Mouse (Mus musculus) megakaryocyte, embryonic 14.5 days (primary cell): ENCODE measurements around the gene Sbk1. TPM values are rescaled to one million over a fixed set of nuclear protein-coding genes. Genes with fewer than 3 reads are reported as not detected.

Experiments
- H3K27me3 ChIP-seq: replicated peaks from 2 replicates; pipeline ENCODE3; 2012; ENCODE audit warnings: inconsistent platforms
- H3K36me3 ChIP-seq: replicated peaks from 2 replicates; pipeline ENCODE3; 2012; ENCODE audit warnings: low read length, inconsistent platforms, mixed read lengths
- H3K4me1 ChIP-seq: 2 replicates; pipeline ENCODE4 v1.6.1; 2012; ENCODE audit warnings: inconsistent platforms
- H3K4me3 ChIP-seq: replicated peaks from 2 replicates; pipeline ENCODE3; 2012; ENCODE audit warnings: moderate library complexity, mild to moderate bottlenecking, inconsistent platforms
- H3K9me3 ChIP-seq: 2 replicates; pipeline ENCODE4 v1.6.1; 2012; ENCODE audit warnings: inconsistent platforms
- FLI1 ChIP-seq: IDR thresholded peaks from 2 replicates; pipeline ENCODE4 v1.6.1; 2012; ENCODE audit warnings: low read length, inconsistent platforms, mixed read lengths
- GATA1 ChIP-seq: IDR thresholded peaks from 3 replicates; pipeline ENCODE4 v1.6.1; 2012; ENCODE audit warnings: mixed read lengths, low read length, inconsistent platforms, borderline replicate concordance
- polyA plus RNA-seq: library from polyadenylated mRNA; stranded (reverse); fragments of >175 nt; gene quantifications from 2 replicates; pipeline ENCODE4 v1.2.3, GENCODE M21; 2012; ENCODE audit warnings: low replicate concordance; ENCODE audit not compliant: insufficient read depth

Gene Sbk1
- polyA plus RNA-seq, 1 experiment, result 1.4 TPM

DNA sequence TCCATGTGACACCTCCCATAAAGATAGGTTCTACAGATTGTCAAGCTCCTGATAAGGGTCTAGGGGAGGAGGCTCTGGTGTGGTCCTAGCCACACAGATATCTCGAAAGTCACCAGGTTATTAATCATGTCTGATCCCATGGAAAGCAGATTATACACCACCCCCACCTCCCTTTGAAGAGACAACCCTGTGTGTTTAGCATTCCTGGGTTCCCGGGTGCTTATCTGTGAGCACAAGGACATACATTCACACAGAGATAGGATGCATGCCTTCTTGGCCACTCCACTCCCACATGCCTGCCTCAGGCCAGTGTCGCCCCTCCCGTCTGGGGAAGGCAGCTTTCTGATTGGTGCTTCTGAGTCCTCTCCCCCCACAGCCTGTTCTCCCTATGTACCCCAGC is 10.6 kb upstream of the Sbk1 start:
- H3K4me3 ChIP-seq, result no peak overlapping the region
- no peak for TF ChIP-seq FLI1
- no peak for TF ChIP-seq GATA1
- H3K4me1 ChIP-seq, result peaks cover 18% of the 10 kb centered on the region
- H3K27me3 ChIP-seq, result peaks cover 64% of the 10 kb centered on the region
- peaks cover 4% of the 10 kb centered on the region; the same call in 1 of the 2 replicates for H3K9me3 ChIP-seq
- H3K36me3 ChIP-seq, result no peaks in the 10 kb centered on the region

DNA sequence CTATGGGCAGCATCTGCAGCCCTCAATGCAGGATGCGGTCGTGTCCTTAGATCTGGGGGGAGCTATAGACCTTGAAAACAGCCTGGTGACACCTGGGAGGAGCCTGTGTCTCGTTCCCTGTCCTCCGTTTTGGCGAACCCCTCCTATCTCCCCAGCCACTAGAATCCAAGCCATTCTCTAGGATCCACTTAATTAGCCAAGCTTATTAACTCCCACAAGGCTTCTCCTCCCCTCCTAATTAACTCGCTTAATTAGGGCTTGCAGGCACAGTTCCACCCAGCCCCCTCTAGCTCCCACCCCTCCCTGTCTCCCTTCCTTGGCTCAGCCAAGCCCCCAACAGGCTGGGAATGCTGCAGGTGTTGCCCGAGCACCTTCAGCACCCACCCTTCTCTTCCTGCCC is 8.5 kb upstream of the Sbk1 start:
- H3K4me1 ChIP-seq, result peaks cover 18% of the 10 kb centered on the region
- peaks cover 83% of the 10 kb centered on the region for H3K27me3 ChIP-seq
- no peak for TF ChIP-seq GATA1
- no peak for TF ChIP-seq FLI1
- no peak overlapping the region for H3K4me3 ChIP-seq
- H3K9me3 ChIP-seq, result no peaks in the 10 kb centered on the region
- H3K36me3 ChIP-seq, result no peaks in the 10 kb centered on the region

DNA sequence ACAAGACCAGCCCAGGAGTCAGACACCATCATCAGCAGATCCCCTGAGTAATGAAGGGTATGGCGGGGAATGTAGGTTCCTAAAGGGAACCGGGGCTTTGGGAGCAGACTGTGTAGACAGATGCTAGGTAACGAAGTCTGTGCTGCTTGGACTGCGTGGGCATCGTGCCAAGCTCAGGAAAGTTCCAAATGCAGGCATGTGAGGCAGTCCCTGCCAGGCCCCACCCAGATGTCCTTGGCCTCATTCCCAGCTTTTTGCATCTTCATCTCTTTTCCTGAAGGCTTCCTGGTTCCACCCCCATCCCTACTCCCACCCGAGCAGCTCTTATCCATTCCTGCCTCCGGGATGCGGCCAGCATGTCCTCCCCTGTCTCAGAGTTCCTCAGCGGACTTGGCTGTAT is 6.5 kb upstream of the Sbk1 start:
- peaks cover 88% of the 10 kb centered on the region for H3K27me3 ChIP-seq
- no peak overlapping the region for H3K4me3 ChIP-seq
- no peaks in the 10 kb centered on the region for H3K36me3 ChIP-seq
- TF ChIP-seq GATA1 (no peak), FLI1 (no peak)
- peaks cover 9% of the 10 kb centered on the region for H3K9me3 ChIP-seq
- H3K4me1 ChIP-seq, result peaks cover 13% of the 10 kb centered on the region

DNA sequence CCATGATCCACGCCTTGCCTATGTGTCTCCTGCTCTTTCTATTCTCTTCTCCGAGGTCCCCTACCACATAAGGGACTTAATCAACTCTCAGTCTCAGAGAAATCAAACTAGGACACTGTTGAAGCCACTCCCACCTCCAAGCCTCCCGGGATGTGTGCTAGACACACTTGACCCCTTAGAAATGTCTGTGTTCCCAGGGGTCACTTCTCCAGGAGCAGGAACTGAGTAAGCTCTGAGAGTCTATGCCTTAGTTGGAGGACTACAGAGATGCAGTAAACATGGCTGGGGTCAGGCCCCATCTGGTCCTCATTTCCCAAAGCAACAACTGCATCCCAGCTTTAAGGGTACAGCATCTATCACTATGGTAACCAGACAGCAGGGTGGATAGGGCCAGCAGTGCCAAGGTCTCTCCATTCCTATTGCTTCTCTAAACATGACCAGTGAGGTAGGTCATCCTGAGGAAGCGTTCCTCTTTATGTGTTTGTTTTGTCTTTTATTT is 6.0 kb upstream of the Sbk1 start:
- Histone ChIP-seq H3K4me1 (peaks cover 11% of the 10 kb centered on the region), H3K4me3 (no peak overlapping the region), H3K27me3 (peaks cover 89% of the 10 kb centered on the region), H3K36me3 (no peaks in the 10 kb centered on the region), H3K9me3 (peaks cover 12% of the 10 kb centered on the region)
- TF ChIP-seq GATA1 (no peak), FLI1 (no peak)

DNA sequence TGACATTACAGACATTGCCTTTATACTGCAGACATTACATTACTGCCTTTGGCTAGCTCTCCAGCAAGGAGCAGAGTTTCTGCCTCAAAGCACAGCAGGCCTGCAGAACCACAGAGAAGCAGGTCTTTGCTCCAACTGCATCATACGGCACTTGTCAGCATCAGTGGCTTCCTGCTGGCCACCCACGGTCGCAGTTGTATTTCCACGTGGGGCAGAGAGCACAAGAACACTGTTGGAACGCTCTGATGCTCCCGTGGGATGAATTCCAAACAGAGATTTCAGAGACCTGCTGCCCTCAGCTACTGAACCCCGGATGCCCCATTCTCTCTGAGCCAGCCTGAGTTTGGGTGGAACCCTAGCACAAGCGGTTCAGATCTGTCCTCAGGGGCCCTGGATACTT is 4.8 kb upstream of the Sbk1 start:
- H3K27me3 ChIP-seq, result peaks cover 90% of the 10 kb centered on the region
- H3K36me3 ChIP-seq, result no peaks in the 10 kb centered on the region
- H3K4me3 ChIP-seq, result no peak overlapping the region
- peaks cover 11% of the 10 kb centered on the region for H3K4me1 ChIP-seq
- TF ChIP-seq GATA1 (no peak), FLI1 (no peak)
- peaks cover 12% of the 10 kb centered on the region for H3K9me3 ChIP-seq

DNA sequence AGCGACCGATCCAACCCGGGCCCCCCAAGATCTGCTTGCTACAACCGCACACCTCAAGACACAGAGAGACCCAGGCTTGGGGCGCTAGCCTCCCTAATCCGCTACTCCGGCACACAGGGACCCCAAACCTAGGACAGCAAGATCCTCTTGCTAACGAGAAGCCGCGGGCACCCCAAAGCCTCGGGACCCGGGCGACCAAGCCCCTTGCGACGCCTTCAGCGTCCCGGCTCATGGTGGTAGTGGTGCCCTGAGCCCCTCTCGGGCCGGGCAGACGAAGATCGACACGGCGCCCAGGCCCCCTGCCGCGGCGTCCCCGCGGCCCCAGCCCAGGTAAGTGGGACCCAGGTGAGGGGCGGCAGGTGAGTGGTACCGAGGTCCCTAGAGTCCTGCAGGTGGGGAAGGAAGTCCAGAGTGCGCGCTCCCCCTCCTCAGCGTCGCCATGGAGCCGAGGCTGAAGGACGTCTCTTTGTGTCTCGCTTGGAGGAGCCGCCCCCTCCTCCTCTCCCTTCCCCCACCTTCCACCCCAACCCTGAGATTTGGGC is 422 bp downstream of the Sbk1 start:
- Histone ChIP-seq H3K4me1 (peaks cover 34% of the 10 kb centered on the region), H3K27me3 (peaks cover 98% of the 10 kb centered on the region)

DNA sequence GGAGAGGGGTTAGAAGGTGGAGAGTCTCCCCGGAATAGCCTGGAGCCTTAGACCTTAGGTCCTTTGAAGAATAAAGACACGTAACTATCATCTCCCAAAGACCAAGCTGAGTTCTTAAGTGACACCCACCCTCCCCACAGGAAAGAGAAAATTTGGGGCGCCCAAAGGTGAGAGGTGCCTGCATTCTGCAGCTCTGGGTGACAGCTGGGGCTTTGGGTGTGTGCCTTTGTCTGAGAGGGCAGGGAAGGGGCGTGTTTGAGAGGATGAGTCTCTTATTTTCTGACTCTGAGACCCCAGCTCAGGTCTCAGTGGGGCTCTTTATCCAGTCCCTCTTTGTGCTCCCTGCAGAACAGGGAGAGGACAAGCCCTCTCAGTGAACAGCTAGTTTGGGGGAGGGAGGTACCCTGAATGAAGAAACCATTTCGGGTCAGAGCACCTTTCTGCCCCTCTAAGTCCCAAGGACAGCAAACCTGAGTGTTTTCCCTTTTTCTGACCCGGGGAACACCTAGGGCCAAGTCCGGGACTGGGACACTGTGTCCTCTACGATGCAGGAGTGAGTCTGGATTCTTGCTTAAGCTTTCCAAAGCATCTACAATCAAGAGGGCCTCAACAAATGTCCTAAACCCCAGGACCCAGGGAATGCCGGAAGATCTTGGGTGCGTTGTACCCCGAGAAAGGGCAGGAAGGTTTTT is 1.1 kb downstream of the Sbk1 start:
- no peak for TF ChIP-seq FLI1
- TF ChIP-seq GATA1, result no peak
- Histone ChIP-seq H3K27me3 (peaks cover 98% of the 10 kb centered on the region), H3K4me3 (peak overlapping the region; percentile 91), H3K36me3 (no peaks in the 10 kb centered on the region), H3K9me3 (peaks cover 12% of the 10 kb centered on the region), H3K4me1 (peaks cover 34% of the 10 kb centered on the region)

More for the DNA sequence above, 422 bp downstream of the Sbk1 start:
- Histone ChIP-seq H3K9me3 (peaks cover 12% of the 10 kb centered on the region), H3K4me3 (peak overlapping the region; percentile 91), H3K36me3 (no peaks in the 10 kb centered on the region)
- TF ChIP-seq FLI1 (no peak), GATA1 (no peak)

DNA sequence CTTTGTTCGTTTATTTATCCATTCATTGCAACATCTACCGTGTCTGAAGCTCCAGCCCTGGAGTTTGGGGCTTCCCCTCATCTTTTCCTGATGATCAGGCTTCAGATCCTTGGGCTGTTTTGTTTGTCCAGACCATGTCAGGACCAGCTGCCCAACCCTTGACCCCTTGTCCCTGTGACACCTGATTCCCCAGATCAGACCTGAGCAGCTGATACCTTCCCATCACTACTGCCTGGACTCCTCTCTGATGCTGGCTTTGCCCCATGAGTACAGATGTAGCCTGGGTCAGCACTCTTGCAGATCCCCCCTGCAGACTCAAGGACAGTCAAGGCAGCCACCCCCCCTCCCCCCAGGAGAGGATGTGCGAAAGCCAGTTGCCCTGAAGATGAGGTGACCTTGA is 1.7 kb downstream of the Sbk1 start:
- Histone ChIP-seq H3K4me1 (peaks cover 34% of the 10 kb centered on the region), H3K27me3 (peaks cover 98% of the 10 kb centered on the region), H3K36me3 (no peaks in the 10 kb centered on the region), H3K9me3 (peaks cover 12% of the 10 kb centered on the region), H3K4me3 (no peak overlapping the region)
- TF ChIP-seq GATA1 (no peak), FLI1 (no peak)

DNA sequence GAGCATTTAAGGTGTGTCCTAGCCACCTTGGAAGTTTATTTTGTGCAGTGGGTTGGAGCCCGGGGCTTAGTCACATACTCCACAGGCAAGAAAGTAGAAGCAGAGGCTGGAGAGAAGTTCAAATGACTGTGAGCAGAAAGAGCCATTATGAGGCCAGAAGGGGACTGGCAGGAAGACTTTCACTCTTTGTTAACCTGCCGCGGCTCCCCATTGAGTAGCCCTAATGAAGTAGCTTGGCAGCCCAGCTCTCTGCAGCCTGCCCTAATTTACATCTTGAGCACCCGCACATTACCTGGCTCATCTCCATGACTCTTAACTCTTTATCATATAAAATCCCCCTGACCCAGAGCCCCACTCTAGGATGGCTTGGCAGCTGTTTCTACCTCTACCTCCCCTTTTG is 2.2 kb downstream of the Sbk1 start:
- Histone ChIP-seq H3K9me3 (peaks cover 12% of the 10 kb centered on the region), H3K4me3 (no peak overlapping the region), H3K4me1 (peaks cover 34% of the 10 kb centered on the region), H3K27me3 (peaks cover 98% of the 10 kb centered on the region), H3K36me3 (no peaks in the 10 kb centered on the region)
- no peak for TF ChIP-seq GATA1
- no peak for TF ChIP-seq FLI1

DNA sequence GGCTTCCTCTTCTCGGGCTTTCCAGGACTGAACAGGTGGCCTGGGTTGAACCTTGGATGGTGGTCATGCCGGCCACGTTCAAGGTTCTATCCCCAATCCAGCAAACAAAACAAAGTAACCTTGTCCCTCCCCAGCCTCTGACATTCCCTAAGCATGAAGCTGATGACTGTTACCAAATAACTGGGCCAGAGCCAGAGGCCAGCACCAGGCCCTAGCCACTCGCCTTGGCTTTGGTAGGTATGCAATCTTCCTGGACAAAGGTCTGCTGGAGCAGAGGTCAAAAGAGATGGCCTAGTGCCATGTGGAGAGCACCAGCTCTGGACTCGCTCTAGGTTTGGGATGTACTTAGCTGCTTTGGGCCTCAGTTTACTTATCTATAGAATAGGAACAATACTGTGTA is 3.3 kb downstream of the Sbk1 start:
- peaks cover 34% of the 10 kb centered on the region for H3K4me1 ChIP-seq
- peaks cover 93% of the 10 kb centered on the region for H3K27me3 ChIP-seq
- TF ChIP-seq FLI1 (no peak), GATA1 (no peak)

More for the DNA sequence above, 3.3 kb downstream of the Sbk1 start:
- no peak overlapping the region for H3K4me3 ChIP-seq
- H3K36me3 ChIP-seq, result no peaks in the 10 kb centered on the region
- peaks cover 5% of the 10 kb centered on the region; the same call in 1 of the 2 replicates for H3K9me3 ChIP-seq
